Mouse (Mus musculus): ENCODE measurements around the gene Phpt1. TPM values are rescaled to one million over a fixed set of nuclear protein-coding genes. Genes with fewer than 3 reads are reported as not detected.

Gene Phpt1
- 73.9 and 105 TPM in 2 replicates for polyA plus RNA-seq (2012; rRNA removed)

DNA sequence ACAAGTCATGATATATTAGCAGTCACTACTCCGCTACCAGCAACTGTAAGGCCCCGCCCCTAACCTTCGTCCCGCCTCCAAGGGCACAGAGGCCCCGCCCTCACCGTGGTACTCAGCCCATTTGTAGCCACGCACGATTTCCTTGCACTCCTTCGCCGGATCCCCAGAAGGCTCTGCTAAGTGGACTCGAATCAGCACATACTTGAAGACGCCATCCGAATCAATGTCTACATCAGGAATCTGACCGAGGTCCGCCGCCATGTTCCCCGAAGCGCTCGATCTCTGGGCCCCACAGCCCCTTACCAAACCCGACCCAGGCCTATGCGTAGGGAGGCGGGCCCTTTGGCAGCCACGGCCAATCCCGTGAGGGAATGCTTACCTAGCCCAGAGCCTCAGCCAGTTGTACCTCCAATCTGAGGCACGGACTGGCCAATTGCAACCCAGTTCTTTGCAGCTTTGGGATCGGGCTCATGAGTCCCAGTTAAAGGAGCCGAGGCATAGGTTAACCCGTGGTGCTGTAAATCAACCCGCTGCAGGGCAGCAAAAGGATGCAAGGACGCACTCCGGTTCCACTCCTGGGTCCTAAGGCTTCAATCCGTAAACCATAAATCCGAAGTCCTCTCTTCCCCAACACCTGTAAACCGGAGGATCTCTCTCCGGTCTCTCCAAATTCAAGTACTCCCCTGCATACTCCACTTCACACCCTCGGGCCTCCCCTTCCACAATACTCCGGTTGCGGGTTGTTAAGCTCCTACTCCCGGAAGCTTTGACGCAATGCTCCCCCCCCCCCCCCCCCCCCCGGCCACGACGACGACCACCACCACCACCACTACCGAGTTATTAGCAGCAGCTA lies at the start of gene Phpt1, which contains the start of gene Mamdc4:
Gene Phpt1, minus strand, starts transcription at position 646 of the 853 bp plus-strand sequence.
Gene Mamdc4, minus strand, starts transcription at position 267 of the 853 bp plus-strand sequence.

GRCm38 (mm10) chr2:25621229-25622200 lies 46.5 kb upstream of the Phpt1 start, which contains the start of gene Tmem141:
Gene Tmem141 (minus strand): TSS chr2:25622005.

GRCm38 (mm10) chr2:25617578-25617977 lies 42.6 kb upstream of the Phpt1 start, which contains the start of gene Ccdc183:
Gene Ccdc183 (minus strand): TSS chr2:25617678.

GRCm38 (mm10) chr2:25607761-25608622 lies 33.0 kb upstream of the Phpt1 start, which contains the start of gene Rabl6:
Gene Rabl6 (minus strand): TSS chr2:25608521.

DNA sequence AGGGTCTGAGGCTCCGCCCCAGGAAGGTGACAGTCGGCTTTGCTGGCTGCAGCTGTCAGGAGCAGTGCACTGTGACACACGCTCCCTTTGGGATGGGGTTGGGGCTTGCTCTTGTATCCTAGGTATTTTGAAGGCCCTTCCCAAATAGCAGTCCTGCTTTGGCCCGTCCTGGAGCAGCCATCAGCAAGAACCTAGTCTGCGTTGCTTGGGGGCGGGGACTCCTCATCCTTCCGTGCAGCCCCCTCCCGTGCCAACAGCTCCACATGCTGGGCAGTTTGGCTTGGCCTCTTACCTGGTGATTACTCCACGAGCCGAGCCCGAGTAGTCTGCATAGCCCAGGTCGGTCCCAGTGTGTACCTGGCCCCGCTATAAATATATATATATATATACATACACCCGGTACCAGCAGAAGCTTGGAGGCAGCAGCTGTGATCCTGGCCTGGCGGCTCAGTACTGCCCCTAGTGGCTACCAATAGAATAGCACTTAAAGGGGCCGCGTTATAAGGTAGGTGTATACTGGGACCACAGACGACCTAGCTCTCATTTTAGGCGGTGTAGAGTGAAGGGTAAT lies 6.4 kb upstream of the Phpt1 start, which contains the start of gene Ajm1:
Gene Ajm1, minus strand, starts transcription at position 464 of the 571 bp plus-strand sequence.

GRCm38 (mm10) chr2:25557221-25557963 lies 17.6 kb downstream of the Phpt1 start, which contains the start of gene Edf1:
Gene Edf1 (plus strand): TSS chr2:25557847.

GRCm38 (mm10) chr2:25546811-25547491 lies 28.1 kb downstream of the Phpt1 start, which contains the start of gene Traf2:
Gene Traf2 (minus strand): TSS chr2:25546940.

Other genes starting within 250 kb of the Phpt1 start
- gene Man1b1, start 242.9 kb downstream of the Phpt1 start, polyA plus RNA-seq (2012; rRNA removed): 9.7 and 12.0 TPM in 2 replicates
- 50.5 and 59.0 TPM in 2 replicates for gene Dpp7, start 218.9 kb downstream of the Phpt1 start, polyA plus RNA-seq (2012; rRNA removed)
- 59.3 and 63.2 TPM in 2 replicates for gene Uap1l1, start 209.5 kb downstream of the Phpt1 start, polyA plus RNA-seq (2012; rRNA removed)
- gene Sapcd2, start 202.9 kb downstream of the Phpt1 start, polyA plus RNA-seq (2012; rRNA removed): 16.5 and 18.1 TPM in 2 replicates
- 33.0 and 33.1 TPM in 2 replicates for gene Entpd2, start 179.3 kb downstream of the Phpt1 start, polyA plus RNA-seq (2012; rRNA removed)
- gene Npdc1, start 175.9 kb downstream of the Phpt1 start, polyA plus RNA-seq (2012; rRNA removed): 300 and 413 TPM in 2 replicates
- gene Fut7, start 152.0 kb downstream of the Phpt1 start, polyA plus RNA-seq (2012; rRNA removed): 0.38 and 0.46 TPM in 2 replicates
- 54.2 and 56.6 TPM in 2 replicates for gene Abca2, start 146.5 kb downstream of the Phpt1 start, polyA plus RNA-seq (2012; rRNA removed)
- gene Clic3, start 118.4 kb downstream of the Phpt1 start, polyA plus RNA-seq (2012; rRNA removed): 36.3 and 57.3 TPM in 2 replicates
- 87.0 and 99.6 TPM in 2 replicates for gene Paxx, start 114.1 kb downstream of the Phpt1 start, polyA plus RNA-seq (2012; rRNA removed)
- gene Ptgds, start 105.2 kb downstream of the Phpt1 start, polyA plus RNA-seq (2012; rRNA removed): 17.0 and 20.7 TPM in 2 replicates
- gene Lcn12, start 81.3 kb downstream of the Phpt1 start, polyA plus RNA-seq (2012; rRNA removed): not detected in 2 replicates
- 24.5 and 26.0 TPM in 2 replicates for gene Fbxw5, start 74.5 kb downstream of the Phpt1 start, polyA plus RNA-seq (2012; rRNA removed)
- 5.0 TPM in 2 replicates for gene C8g, start 73.5 kb downstream of the Phpt1 start, polyA plus RNA-seq (2012; rRNA removed)
- gene Traf2, start 28.3 kb downstream of the Phpt1 start, polyA plus RNA-seq (2012; rRNA removed): 19.3 and 21.8 TPM in 2 replicates
- 124 and 162 TPM in 2 replicates for gene Edf1, start 17.4 kb downstream of the Phpt1 start, polyA plus RNA-seq (2012; rRNA removed)
- gene Mamdc4, start 379 bp downstream of the Phpt1 start, polyA plus RNA-seq (2012; rRNA removed): 20.7 and 30.4 TPM in 2 replicates
- gene Ajm1, start 6.5 kb upstream of the Phpt1 start, polyA plus RNA-seq (2012; rRNA removed): 8.4 and 10.4 TPM in 2 replicates
- gene Rabl6, start 33.3 kb upstream of the Phpt1 start, polyA plus RNA-seq (2012; rRNA removed): 123 and 169 TPM in 2 replicates
- not detected in 2 replicates for gene Ccdc183, start 42.5 kb upstream of the Phpt1 start, polyA plus RNA-seq (2012; rRNA removed)
- gene Tmem141, start 46.8 kb upstream of the Phpt1 start, polyA plus RNA-seq (2012; rRNA removed): 22.5 and 36.2 TPM in 2 replicates
- gene Fcna, start 52.8 kb upstream of the Phpt1 start, polyA plus RNA-seq (2012; rRNA removed): 1.2 and 1.8 TPM in 2 replicates
- gene Lcn8, start 77.9 kb upstream of the Phpt1 start, polyA plus RNA-seq (2012; rRNA removed): not detected in 2 replicates
- gene Lcn5, start 82.7 kb upstream of the Phpt1 start, polyA plus RNA-seq (2012; rRNA removed): not detected in 2 replicates
- gene Lcn6, start 101.6 kb upstream of the Phpt1 start, polyA plus RNA-seq (2012; rRNA removed): not detected in 2 replicates
- gene Lcn10, start 107.5 kb upstream of the Phpt1 start, polyA plus RNA-seq (2012; rRNA removed): not detected in 2 replicates
- gene Obp2a, start 124.8 kb upstream of the Phpt1 start, polyA plus RNA-seq (2012; rRNA removed): not detected in 2 replicates
- 98.8 and 103 TPM in 2 replicates for gene Bmyc, start 131.5 kb upstream of the Phpt1 start, polyA plus RNA-seq (2012; rRNA removed)
- not detected in 2 replicates for gene Obp2b, start 161.8 kb upstream of the Phpt1 start, polyA plus RNA-seq (2012; rRNA removed)
- gene Lcn3, start 190.3 kb upstream of the Phpt1 start, polyA plus RNA-seq (2012; rRNA removed): not detected in 2 replicates
- gene Lcn11, start 201.8 kb upstream of the Phpt1 start, polyA plus RNA-seq (2012; rRNA removed): not detected in 2 replicates
- not detected in 2 replicates for gene Gm13539, start 207.0 kb upstream of the Phpt1 start, polyA plus RNA-seq (2012; rRNA removed)
- not detected in 2 replicates for gene Glt6d1, start 240.6 kb upstream of the Phpt1 start, polyA plus RNA-seq (2012; rRNA removed)
- gene Lcn9, start 247.9 kb upstream of the Phpt1 start, polyA plus RNA-seq (2012; rRNA removed): not detected in 2 replicates